ENCODE assay signal across 9 mouse cellular contexts in genomic region chr11:60810046-60810965, GRCm38 (mm10). TPM values are rescaled to one million over a fixed set of nuclear protein-coding genes. Genes with fewer than 3 reads are reported as not detected.
DNase-seq lines count a peak whose midpoint lies in the region; ATAC-seq and TF ChIP-seq lines count a peak whose summit lies in the region.
"Had no signal": no experiment of that assay in that cellular context is flagged by ENCODE, and none has a peak within 500 bp of the region (broad histone marks: within the 10 kb centered on the region; RNA-seq: fewer than 3 reads in every experiment).

No protein-coding gene starts in this region.

- no peaks in the 10 kb centered on the region for H3K27me3 ChIP-seq in heart, embryonic 12.5 days (replicated peaks)
- H3K27me3 ChIP-seq in hindbrain, embryonic 16.5 days (replicated peaks; ENCODE audit: control insufficient read depth, insufficient read depth, low read length): no peaks in the 10 kb centered on the region
- H3K27me3 ChIP-seq in liver, embryonic 15.5 days: no peaks in the 10 kb centered on the region
- H3K27me3 ChIP-seq: Patski had no signal

- intact Hi-C loops in heart, postnatal 14 days (cut with DNase I): no loop called here
- intact Hi-C loops in left cerebral cortex, postnatal 4 days (cut with DNase I): no loop called here

- H3K4me3 ChIP-seq in heart, embryonic 12.5 days: peak overlapping the region; percentile 49
- peak overlapping the region; percentile 70 for H3K4me3 ChIP-seq in bone marrow macrophage, adult 2 months (ENCODE audit: insufficient read depth, low read length)
- peak overlapping the region; percentile 54 for H3K4me3 ChIP-seq in hindbrain, embryonic 16.5 days (ENCODE audit: low read length)
- peak overlapping the region; percentile 58 for H3K4me3 ChIP-seq in liver, embryonic 15.5 days (replicated peaks)

- no peak for ATAC-seq in heart, embryonic 12.5 days (ENCODE audit: insufficient number of reproducible peaks, low FRiP score)
- ATAC-seq in hindbrain, embryonic 16.5 days: no peak
- no peak for ATAC-seq in liver, embryonic 15.5 days (ENCODE audit: insufficient read depth)

- TF ChIP-seq CTCF in bone marrow macrophage, adult 2 months (IDR thresholded peaks at IDR 0.05; ENCODE audit: low read depth, low read length): no peak

- H3K4me1 ChIP-seq in heart, embryonic 12.5 days (replicated peaks): peaks cover 29% of the 10 kb centered on the region
- H3K4me1 ChIP-seq in bone marrow macrophage, adult 2 months (ENCODE audit: control insufficient read depth, insufficient read depth, low read length): peaks cover 28% of the 10 kb centered on the region
- peaks cover 5% of the 10 kb centered on the region for H3K4me1 ChIP-seq in hindbrain, embryonic 16.5 days (ENCODE audit: control insufficient read depth, insufficient read depth, low read depth, low read length)
- H3K4me1 ChIP-seq in liver, embryonic 15.5 days (replicated peaks): peaks cover 41% of the 10 kb centered on the region

- no peak overlapping the region for H3K27ac ChIP-seq in heart, embryonic 12.5 days (ENCODE audit: poor library complexity, severe bottlenecking)
- H3K27ac ChIP-seq in bone marrow macrophage, adult 2 months (ENCODE audit: insufficient read depth, low read depth, low read length): no peak overlapping the region
- H3K27ac ChIP-seq in hindbrain, embryonic 16.5 days (ENCODE audit: low read depth, low read length): no peak overlapping the region
- H3K27ac ChIP-seq in liver, embryonic 15.5 days (replicated peaks): peak overlapping the region; percentile 38; the same call in 1 of the 2 replicates

- no peak for TF ChIP-seq POLR2A in bone marrow macrophage, adult 2 months (IDR thresholded peaks at IDR 0.05; ENCODE audit: borderline replicate concordance, low read depth, low read length)

- H3K36me3 ChIP-seq in heart, embryonic 12.5 days: no peaks in the 10 kb centered on the region
- H3K36me3 ChIP-seq in hindbrain, embryonic 16.5 days (ENCODE audit: control insufficient read depth, insufficient read depth, low read length): no peaks in the 10 kb centered on the region
- H3K36me3 ChIP-seq in liver, embryonic 15.5 days (replicated peaks): no peaks in the 10 kb centered on the region

- DNase-seq in heart, postnatal 14 days: no peak
- no peak for DNase-seq in thymus, postnatal 4 days
- DNase-seq in left cerebral cortex, postnatal 4 days: no peak
- no peak for DNase-seq in right cerebral cortex, postnatal 10 days (ENCODE audit: low spot score in 2 of 2)

- H3K4me2 ChIP-seq in heart, embryonic 12.5 days: peak overlapping the region; percentile 74
- H3K4me2 ChIP-seq in hindbrain, embryonic 16.5 days (ENCODE audit: low read length): peak overlapping the region; percentile 92
- peak overlapping the region; percentile 75 for H3K4me2 ChIP-seq in liver, embryonic 15.5 days

- peak overlapping the region; percentile 47 for H3K9ac ChIP-seq in heart, embryonic 12.5 days
- H3K9ac ChIP-seq in hindbrain, embryonic 16.5 days (ENCODE audit: low read depth, low read length): peak overlapping the region; percentile 36; the same call in 1 of the 2 replicates
- peak overlapping the region; percentile 25 for H3K9ac ChIP-seq in liver, embryonic 15.5 days

- WGBS in heart, embryonic 12.5 days: 18% methylated on average over 14 of the region's 14 CpGs
- 18% methylated on average over 14 of the region's 14 CpGs for WGBS in hindbrain, embryonic 16.5 days
- 6% methylated on average over 14 of the region's 14 CpGs for WGBS in liver, embryonic 15.5 days (ENCODE audit: insufficient replicate concordance)

- no peaks in the 10 kb centered on the region for H3K9me3 ChIP-seq in heart, embryonic 12.5 days (replicated peaks)
- no peaks in the 10 kb centered on the region for H3K9me3 ChIP-seq in hindbrain, embryonic 16.5 days (ENCODE audit: control insufficient read depth, low read length)
- no peaks in the 10 kb centered on the region for H3K9me3 ChIP-seq in liver, embryonic 15.5 days (replicated peaks)

RNA-seq across cellular contexts. Expression of gene Shmt1, which starts 1.2 kb away (rescaled TPM):
- 34.5 and 38.6 TPM in 2 replicates for polyA plus RNA-seq in heart, embryonic 12.5 days (2016; fragmentation: Nextera tagmentation; extraction: Ambion mirVana)
- total RNA-seq in heart, postnatal 14 days (2021): 10 to 100 TPM in 1 of 2 experiments, 1 to 10 TPM in 1; 8.1 to 11.1 TPM
- 1.4 and 4.9 TPM in 2 replicates for polyA plus RNA-seq in bone marrow macrophage, adult 2 months (2012; ENCODE audit: insufficient read depth, insufficient read length, missing spikeins)
- polyA plus RNA-seq in hindbrain, embryonic 16.5 days (2015; fragmentation: Nextera tagmentation; extraction: Ambion mirVana): 7.4 and 10.2 TPM in 2 replicates
- polyA plus RNA-seq in liver, embryonic 15.5 days (2015; fragmentation: Nextera tagmentation; extraction: Ambion mirVana): 52.4 and 64.0 TPM in 2 replicates
- 1 to 10 TPM; 4.4 to 5.5 TPM for total RNA-seq in left cerebral cortex, postnatal 4 days (2021)

RNA-seq across cellular contexts. Expression of gene Dhrs7b, which starts 20.1 kb away (rescaled TPM):
- 31.6 and 33.4 TPM in 2 replicates for polyA plus RNA-seq in heart, embryonic 12.5 days (2016; fragmentation: Nextera tagmentation; extraction: Ambion mirVana)
- total RNA-seq in heart, postnatal 14 days (2021): 10 to 100 TPM; 20.6 to 20.7 TPM
- polyA plus RNA-seq in bone marrow macrophage, adult 2 months (2012; ENCODE audit: insufficient read depth, insufficient read length, missing spikeins): 20.4 and 20.6 TPM in 2 replicates
- 36.9 and 39.3 TPM in 2 replicates for polyA plus RNA-seq in hindbrain, embryonic 16.5 days (2015; fragmentation: Nextera tagmentation; extraction: Ambion mirVana)
- polyA plus RNA-seq in liver, embryonic 15.5 days (2015; fragmentation: Nextera tagmentation; extraction: Ambion mirVana): 20.2 and 22.6 TPM in 2 replicates
- 10 to 100 TPM; 23.5 to 23.6 TPM for total RNA-seq in left cerebral cortex, postnatal 4 days (2021)

RNA-seq across cellular contexts. Expression of gene Smcr8, which starts 33.0 kb away (rescaled TPM):
- polyA plus RNA-seq in heart, embryonic 12.5 days (2016; fragmentation: Nextera tagmentation; extraction: Ambion mirVana): 6.4 and 7.1 TPM in 2 replicates
- 10 to 100 TPM; 16.9 to 19.3 TPM for total RNA-seq in heart, postnatal 14 days (2021)
- polyA plus RNA-seq in bone marrow macrophage, adult 2 months (2012; ENCODE audit: insufficient read depth, insufficient read length, missing spikeins): 23.8 and 30.3 TPM in 2 replicates
- 4.8 and 6.7 TPM in 2 replicates for polyA plus RNA-seq in hindbrain, embryonic 16.5 days (2015; fragmentation: Nextera tagmentation; extraction: Ambion mirVana)
- polyA plus RNA-seq in liver, embryonic 15.5 days (2015; fragmentation: Nextera tagmentation; extraction: Ambion mirVana): 2.6 and 3.2 TPM in 2 replicates
- total RNA-seq in left cerebral cortex, postnatal 4 days (2021): 10 to 100 TPM; 23.9 to 24.7 TPM

RNA-seq across cellular contexts. Expression of gene Top3a, which starts 33.1 kb away (rescaled TPM):
- polyA plus RNA-seq in heart, embryonic 12.5 days (2016; fragmentation: Nextera tagmentation; extraction: Ambion mirVana): 13.5 and 15.1 TPM in 2 replicates
- total RNA-seq in heart, postnatal 14 days (2021): 1 to 10 TPM; 4.5 to 4.8 TPM
- polyA plus RNA-seq in bone marrow macrophage, adult 2 months (2012; ENCODE audit: insufficient read depth, insufficient read length, missing spikeins): 13.2 and 13.7 TPM in 2 replicates
- polyA plus RNA-seq in hindbrain, embryonic 16.5 days (2015; fragmentation: Nextera tagmentation; extraction: Ambion mirVana): 7.7 and 9.4 TPM in 2 replicates
- polyA plus RNA-seq in liver, embryonic 15.5 days (2015; fragmentation: Nextera tagmentation; extraction: Ambion mirVana): 5.9 TPM in 2 replicates
- 1 to 10 TPM; 9.1 to 9.4 TPM for total RNA-seq in left cerebral cortex, postnatal 4 days (2021)
